Mouse (Mus musculus) lung, adult 2 months (tissue): ENCODE results near the gene Dgkb. TPM values are rescaled to one million over a fixed set of nuclear protein-coding genes. Genes with fewer than 3 reads are reported as not detected.
A peak's percentile ranks its signal among the peaks of the same experiment; 100 is the strongest.

ENCODE experiments used
- DNase-seq: peaks from one replicate; pipeline ENCODE4 v3.0.0; 2022
- H3K4me1 ChIP-seq: fragments of 200-500 bp; 2 replicates; pipeline ENCODE4 v1.6.1; 2011; ENCODE audit warnings: low read length; ENCODE audit not compliant: control insufficient read depth, insufficient read depth
- H3K4me3 ChIP-seq: fragments of 200-500 bp; replicated peaks from 2 replicates; pipeline ENCODE3; 2011; ENCODE audit warnings: low read depth, mild to moderate bottlenecking, control low read depth, low read length; ENCODE audit errors: extremely low read depth
- CTCF ChIP-seq: fragments of 200-500 bp; IDR thresholded peaks from 2 replicates; pipeline ENCODE4 v1.5.1; 2011; ENCODE audit warnings: mild to moderate bottlenecking, low read length, control low read depth; ENCODE audit not compliant: insufficient read depth
- POLR2A ChIP-seq: fragments of 200-500 bp; IDR thresholded peaks from 2 replicates; pipeline ENCODE4 v1.6.1; 2011; ENCODE audit warnings: low read depth, mild to moderate bottlenecking, control low read depth, low read length, borderline replicate concordance; ENCODE audit errors: extremely low read depth
- WGBS: fragments of 180-500 bp; shearing (Covaris S2); methylation state at CpG from one replicate; pipeline ENCODE4 v1.1.7; 2018; 5-methylcytosine and 5-hydroxymethylcytosine counted together
- polyA plus RNA-seq: library from polyadenylated mRNA; depleted of rRNA; stranded (reverse); fragments of >200 nt; gene quantifications from 2 replicates; pipeline ENCODE4 v1.2.3, GENCODE M21; 2012; rRNA removed

Dgkb gene
- polyA plus RNA-seq: 0.43 and 0.80 TPM in 2 replicates

GRCm38 (mm10) chr12:37817426-37817825, at the start of gene Dgkb:
Gene Dgkb (plus strand): TSS chr12:37817726.
- DNase-seq: no peak
- TF ChIP-seq CTCF: no peak
- no peak for TF ChIP-seq POLR2A
- H3K4me1 ChIP-seq: no peaks in the 10 kb centered on the region
- no peak within 1 kb of the TSS for H3K4me3 ChIP-seq
- WGBS: 73% methylated on average over 3 of the region's 3 CpGs

GRCm38 (mm10) chr12:37769844-37770243, 47.7 kb upstream of the Dgkb start:
- no peaks in the 10 kb centered on the region; the same call in 1 of the 2 replicates for H3K4me1 ChIP-seq
- WGBS: 68% methylated on average over 1 of the region's 1 CpGs
- DNase-seq: no peak
- no peak overlapping the region for H3K4me3 ChIP-seq
- TF ChIP-seq POLR2A (no peak), CTCF (no peak)

- TF ChIP-seq CTCF (no peak; the same call in 1 of the 2 replicates), POLR2A (no peak)
- Histone ChIP-seq H3K4me3 (no peak overlapping the region), H3K4me1 (no peaks in the 10 kb centered on the region; the same call in 1 of the 2 replicates)
- DNase-seq: no peak
- WGBS: 23% methylated on average over 8 of the region's 8 CpGs
These were observed 43.7 kb upstream of the Dgkb start for GRCm38 (mm10) chr12:37773681-37774357.

- DNase-seq: no peak
- 53% methylated on average over 2 of the region's 2 CpGs for WGBS
- Histone ChIP-seq H3K4me3 (no peak overlapping the region), H3K4me1 (no peaks in the 10 kb centered on the region; the same call in 1 of the 2 replicates)
- TF ChIP-seq CTCF: no peak
- TF ChIP-seq POLR2A: no peak
These were observed 42.9 kb upstream of the Dgkb start for GRCm38 (mm10) chr12:37774591-37774990.

GRCm38 (mm10) chr12:37796265-37796928, 21.1 kb upstream of the Dgkb start:
- TF ChIP-seq POLR2A (no peak), CTCF (no peak)
- no peak for DNase-seq
- 93% methylated on average over 4 of the region's 4 CpGs for WGBS
- Histone ChIP-seq H3K4me3 (no peak overlapping the region), H3K4me1 (no peaks in the 10 kb centered on the region)

- 79% methylated on average over 3 of the region's 3 CpGs for WGBS
- Histone ChIP-seq H3K4me1 (no peaks in the 10 kb centered on the region), H3K4me3 (no peak overlapping the region)
- TF ChIP-seq CTCF: no peak
- no peak for TF ChIP-seq POLR2A
- DNase-seq: no peak
These were observed 3.4 kb upstream of the Dgkb start for GRCm38 (mm10) chr12:37814122-37814521.

- no peak overlapping the region for H3K4me3 ChIP-seq
- TF ChIP-seq CTCF: no peak
- no peak for TF ChIP-seq POLR2A
- 54% methylated on average over 8 of the region's 8 CpGs for WGBS
- DNase-seq: no peak
- H3K4me1 ChIP-seq: no peaks in the 10 kb centered on the region
These were observed 3.7 kb downstream of the Dgkb start for GRCm38 (mm10) chr12:37821052-37821810.

GRCm38 (mm10) chr12:37880042-37881017, 62.8 kb downstream of the Dgkb start:
- 3% methylated on average over 26 of the region's 26 CpGs for WGBS
- TF ChIP-seq POLR2A: no peak
- no peak for TF ChIP-seq CTCF
- peak overlapping the region; percentile 36 for H3K4me3 ChIP-seq
- DNase-seq: no peak
- 0 out of 2 replicates have a peak, but pooled peaks cover 2% of the 10 kb centered on the region for H3K4me1 ChIP-seq

- TF ChIP-seq CTCF (no peak), POLR2A (no peak)
- H3K4me3 ChIP-seq: peak overlapping the region; percentile 1
These were observed 63.9 kb downstream of the Dgkb start for GRCm38 (mm10) chr12:37881376-37881775.

GRCm38 (mm10) chr12:37882796-37883195, 65.3 kb downstream of the Dgkb start:
- no peak for DNase-seq
- WGBS: 61% methylated on average over 1 of the region's 1 CpGs
- H3K4me3 ChIP-seq: no peak overlapping the region
- TF ChIP-seq POLR2A (no peak), CTCF (no peak)
- 0 out of 2 replicates have a peak, but pooled peaks cover 2% of the 10 kb centered on the region for H3K4me1 ChIP-seq

More at GRCm38 (mm10) chr12:37881376-37881775, 63.9 kb downstream of the Dgkb start:
- no peak for DNase-seq
- 0 out of 2 replicates have a peak, but pooled peaks cover 2% of the 10 kb centered on the region for H3K4me1 ChIP-seq
- 11% methylated on average over 10 of the region's 10 CpGs for WGBS
